Mouse (Mus musculus) spleen, adult 2 months (tissue): ENCODE data around the gene Slit1. TPM values are rescaled to one million over a fixed set of nuclear protein-coding genes. Genes with fewer than 3 reads are reported as not detected.
A peak's percentile ranks its signal among the peaks of the same experiment; 100 is the strongest.

Experiments
- DNase-seq, 2 experiments: peaks; one replicate each; pipeline versions ENCODE4 v3.0.0 to v3.0.0-alpha.2; 2012 to 2021; ENCODE audit warnings: low spot score in 2 of 2, low read depth in 1 of 2
- H3K27ac ChIP-seq: fragments of 200-500 bp; 2 replicates; pipeline ENCODE4 v1.5.1; 2012; ENCODE audit warnings: low read length, inconsistent platforms; ENCODE audit not compliant: insufficient read depth
- H3K27me3 ChIP-seq: fragments of 200-500 bp; 2 replicates; pipeline ENCODE4 v1.6.1; 2012; ENCODE audit warnings: mild to moderate bottlenecking, moderate library complexity, low read length, inconsistent platforms; ENCODE audit not compliant: control insufficient read depth, insufficient read depth
- H3K36me3 ChIP-seq: fragments of 200-500 bp; 2 replicates; pipeline ENCODE4 v1.6.1; 2012; ENCODE audit warnings: mild to moderate bottlenecking, low read length, inconsistent platforms; ENCODE audit not compliant: control insufficient read depth, insufficient read depth
- H3K4me1 ChIP-seq: fragments of 200-500 bp; 2 replicates; pipeline ENCODE4 v1.6.1; 2011; ENCODE audit warnings: inconsistent platforms; ENCODE audit not compliant: control insufficient read depth, insufficient read depth, insufficient read length
- H3K4me3 ChIP-seq: fragments of 200-500 bp; 2 replicates; pipeline ENCODE4 v1.5.1; 2011; ENCODE audit warnings: mild to moderate bottlenecking, inconsistent platforms; ENCODE audit not compliant: insufficient read depth, insufficient read length; ENCODE audit errors: extremely low read depth
- CTCF ChIP-seq: fragments of 200-500 bp; IDR thresholded peaks from 2 replicates; pipeline ENCODE4 v1.5.1; 2011; ENCODE audit warnings: mild to moderate bottlenecking, inconsistent platforms; ENCODE audit not compliant: insufficient read depth, insufficient read length, insufficient replicate concordance; ENCODE audit errors: extremely low read depth
- POLR2A ChIP-seq: fragments of 200-500 bp; IDR thresholded peaks from 2 replicates; pipeline ENCODE4 v1.6.1; 2011; ENCODE audit warnings: low read depth, low read length, inconsistent platforms
- WGBS: fragments of 180-500 bp; shearing (Covaris S2); methylation state at CpG from one replicate; pipeline ENCODE4 v1.1.7; 2018; 5-methylcytosine and 5-hydroxymethylcytosine counted together
- polyA plus RNA-seq: library from polyadenylated mRNA; depleted of rRNA; stranded (reverse); fragments of >200 nt; gene quantifications from 2 replicates; pipeline ENCODE4 v1.2.3, GENCODE M21; 2012

The Slit1 gene
- polyA plus RNA-seq, 1 experiment, result 0.78 TPM

DNA sequence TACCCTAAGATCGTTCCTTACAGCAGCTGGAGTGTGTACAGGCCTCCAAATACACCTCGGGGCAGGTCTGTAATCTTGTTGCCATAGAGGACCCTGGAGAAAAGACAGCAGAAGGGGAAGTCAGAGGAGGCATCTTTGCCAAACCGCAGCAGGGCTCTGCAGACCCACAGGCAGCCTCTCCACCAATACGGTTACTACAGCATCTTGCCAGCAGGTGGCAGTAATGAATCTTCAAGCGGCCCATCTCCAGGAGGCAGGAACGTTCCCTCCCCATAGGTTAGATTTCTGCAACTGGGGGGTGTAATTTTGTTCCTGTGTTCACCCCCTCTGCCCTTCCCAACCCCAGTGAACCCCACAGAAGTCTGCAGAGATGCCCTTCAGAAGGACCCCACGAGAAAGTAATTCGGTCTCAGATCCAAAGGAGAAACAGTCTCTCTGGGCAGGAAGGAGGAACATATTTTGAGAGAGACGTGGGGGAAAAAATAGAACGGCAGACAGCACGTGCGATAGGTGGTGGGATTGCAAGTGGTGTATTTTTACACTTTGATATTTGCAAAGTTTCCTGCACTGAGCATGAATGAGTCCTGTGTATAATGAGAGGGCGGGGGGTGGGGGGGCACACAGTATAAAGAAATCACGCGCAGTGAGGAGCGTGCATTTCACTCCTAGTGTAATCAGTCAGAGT is 96.4 kb downstream of the Slit1 start:
- Histone ChIP-seq H3K4me3 (no peak overlapping the region), H3K27ac (no peak overlapping the region), H3K36me3 (no peaks in the 10 kb centered on the region), H3K4me1 (peaks cover 5% of the 10 kb centered on the region; the same call in 1 of the 2 replicates), H3K27me3 (no peaks in the 10 kb centered on the region)
- DNase-seq, result peak; percentile 64 to 79
- 17% methylated on average over 16 of the region's 16 CpGs for WGBS
- TF ChIP-seq POLR2A (no peak), CTCF (peak; percentile 62; the same call in 1 of the 2 replicates)

- 24% methylated on average over 11 of the region's 11 CpGs for WGBS
- Histone ChIP-seq H3K27me3 (no peaks in the 10 kb centered on the region), H3K4me3 (no peak overlapping the region), H3K36me3 (no peaks in the 10 kb centered on the region), H3K4me1 (peaks cover 5% of the 10 kb centered on the region; the same call in 1 of the 2 replicates), H3K27ac (peak overlapping the region; percentile 52; the same call in 1 of the 2 replicates)
- TF ChIP-seq POLR2A (no peak), CTCF (no peak)
- peak; percentile 48 to 54 for DNase-seq
Observed at GRCm38 (mm10) chr19:41643010-41643409, 100.5 kb downstream of the Slit1 start.

GRCm38 (mm10) chr19:41634999-41635398 is 108.5 kb downstream of the Slit1 start:
- no peak for TF ChIP-seq CTCF
- no peak for TF ChIP-seq POLR2A
- DNase-seq, result no peak
- Histone ChIP-seq H3K4me1 (peaks cover 9% of the 10 kb centered on the region; the same call in 1 of the 2 replicates), H3K36me3 (no peaks in the 10 kb centered on the region), H3K27ac (no peak overlapping the region), H3K4me3 (no peak overlapping the region), H3K27me3 (no peaks in the 10 kb centered on the region)
- 47% methylated on average over 6 of the region's 6 CpGs for WGBS

GRCm38 (mm10) chr19:41634099-41634498 is 109.4 kb downstream of the Slit1 start:
- 32% methylated on average over 10 of the region's 10 CpGs for WGBS
- no peaks in the 10 kb centered on the region for H3K27me3 ChIP-seq
- H3K27ac ChIP-seq, result no peak overlapping the region
- H3K4me3 ChIP-seq, result no peak overlapping the region
- DNase-seq, result no peak
- TF ChIP-seq CTCF (no peak), POLR2A (no peak)
- H3K36me3 ChIP-seq, result no peaks in the 10 kb centered on the region
- peaks cover 9% of the 10 kb centered on the region; the same call in 1 of the 2 replicates for H3K4me1 ChIP-seq

- Histone ChIP-seq H3K4me3 (no peak overlapping the region), H3K4me1 (peaks cover 9% of the 10 kb centered on the region; the same call in 1 of the 2 replicates), H3K27me3 (no peaks in the 10 kb centered on the region), H3K36me3 (no peaks in the 10 kb centered on the region), H3K27ac (no peak overlapping the region)
- no peak for TF ChIP-seq POLR2A
- peak; percentile 57; the same call in 1 of the 2 replicates for TF ChIP-seq CTCF
- peak in 1 of 2 experiments; percentile 37 for DNase-seq
- 57% methylated on average over 5 of the region's 5 CpGs for WGBS
Observed at GRCm38 (mm10) chr19:41629532-41629931, 113.9 kb downstream of the Slit1 start.

DNA sequence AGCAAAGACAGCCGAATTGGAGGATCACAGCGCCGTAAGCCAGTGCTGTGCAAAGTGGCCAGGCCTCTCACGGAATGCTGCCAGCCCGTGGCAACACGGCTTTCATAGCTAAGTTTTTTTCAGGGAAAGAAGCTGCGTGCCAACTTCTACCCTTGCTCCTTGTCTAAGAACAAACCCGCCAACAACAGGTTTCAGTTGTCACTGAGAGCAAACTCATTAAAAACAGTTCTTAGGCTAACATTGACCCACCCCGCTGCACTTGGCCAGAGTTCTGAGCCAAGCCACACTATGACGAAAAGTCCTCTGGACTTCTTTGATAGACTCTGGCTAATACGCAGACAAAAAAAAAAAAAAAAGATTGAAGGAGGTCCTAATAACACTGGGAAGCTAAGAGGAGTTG is 114.5 kb downstream of the Slit1 start:
- DNase-seq, result no peak
- no peak for TF ChIP-seq POLR2A
- TF ChIP-seq CTCF, result no peak
- H3K36me3 ChIP-seq, result no peaks in the 10 kb centered on the region
- H3K4me3 ChIP-seq, result no peak overlapping the region
- H3K27me3 ChIP-seq, result no peaks in the 10 kb centered on the region
- H3K4me1 ChIP-seq, result peaks cover 5% of the 10 kb centered on the region; the same call in 1 of the 2 replicates
- WGBS, result 89% methylated on average over 11 of the region's 11 CpGs
- no peak overlapping the region for H3K27ac ChIP-seq
